Mouse (Mus musculus) gastrocnemius, adult 18-20 months (tissue): ENCODE data around the gene Rbm47. TPM values are rescaled to one million over a fixed set of nuclear protein-coding genes. Genes with fewer than 3 reads are reported as not detected.
A peak's percentile ranks its signal among the peaks of the same experiment; 100 is the strongest.
"Not testable (repeated sequence)": the region's sequence is repeated elsewhere in the genome, so short reads cannot be mapped to it uniquely, and the experiment has no call there.

Experiments used
- DNase-seq: peaks from one replicate; pipeline ENCODE4 v3.0.0; 2021; ENCODE audit warnings: low spot score
- long read RNA-seq, 2 experiments: library from polyadenylated mRNA; stranded (forward); transcript quantifications; one replicate each; pipeline ENCODE4 v2.0.0; 2021
- total RNA-seq, 2 experiments: library from RNA; stranded (reverse); gene quantifications; 2 replicates each; pipeline ENCODE4 v1.2.3; 2021

The Rbm47 gene
- under 1 TPM; 0.57 to 0.66 TPM for total RNA-seq
- long read RNA-seq, experiment 1, result 0 reads
- long read RNA-seq, experiment 2, result 0 reads

GRCm38 (mm10) chr5:66173018-66173417 is at the start of gene Rbm47:
Gene Rbm47 (minus strand): TSS chr5:66173118.
- DNase-seq, result no peak

GRCm38 (mm10) chr5:66220620-66221019 is 47.7 kb upstream of the Rbm47 start:
- DNase-seq, result no peak

- DNase-seq, result peak; percentile 1
These were observed 46.8 kb upstream of the Rbm47 start for GRCm38 (mm10) chr5:66219692-66220091.

GRCm38 (mm10) chr5:66215569-66216277 is 42.8 kb upstream of the Rbm47 start:
- DNase-seq, result no peak

- DNase-seq, result no peak
These were observed 41.5 kb upstream of the Rbm47 start for GRCm38 (mm10) chr5:66214395-66214935.

GRCm38 (mm10) chr5:66209532-66210176 is 36.7 kb upstream of the Rbm47 start:
- DNase-seq, result no peak

- DNase-seq, result no peak
These were observed 32.0 kb upstream of the Rbm47 start for GRCm38 (mm10) chr5:66204966-66205365.

GRCm38 (mm10) chr5:66203424-66203823 is 30.5 kb upstream of the Rbm47 start:
- no peak for DNase-seq

- no peak for DNase-seq
These were observed 27.1 kb upstream of the Rbm47 start for GRCm38 (mm10) chr5:66200044-66200443.

GRCm38 (mm10) chr5:66195323-66195722 is 22.4 kb upstream of the Rbm47 start:
- no peak for DNase-seq

- no peak for DNase-seq
These were observed 20.4 kb upstream of the Rbm47 start for GRCm38 (mm10) chr5:66193218-66193846.

GRCm38 (mm10) chr5:66191185-66191503 is 18.2 kb upstream of the Rbm47 start:
- DNase-seq, result no peak

- DNase-seq, result no peak
These were observed 17.7 kb upstream of the Rbm47 start for GRCm38 (mm10) chr5:66190481-66191184.

GRCm38 (mm10) chr5:66188591-66188990 is 15.7 kb upstream of the Rbm47 start:
- not testable (repeated sequence) for DNase-seq

GRCm38 (mm10) chr5:66182156-66182555 is 9.2 kb upstream of the Rbm47 start:
- no peak for DNase-seq

- no peak for DNase-seq
These were observed 1.4 kb upstream of the Rbm47 start for GRCm38 (mm10) chr5:66174160-66174837.

- no peak for DNase-seq
These were observed 2.3 kb downstream of the Rbm47 start for GRCm38 (mm10) chr5:66170591-66170990.

- DNase-seq, result no peak
These were observed 3.8 kb downstream of the Rbm47 start for GRCm38 (mm10) chr5:66169099-66169485.

GRCm38 (mm10) chr5:66168462-66169098 is 4.3 kb downstream of the Rbm47 start:
- no peak for DNase-seq

GRCm38 (mm10) chr5:66166931-66167330 is 6.0 kb downstream of the Rbm47 start:
- no peak for DNase-seq

- no peak for DNase-seq
These were observed 6.7 kb downstream of the Rbm47 start for GRCm38 (mm10) chr5:66166193-66166629.
